Mouse (Mus musculus) thymus, adult 2 months (tissue): Measurements from ENCODE around the gene Rnf220.

Experiments used
- CTCF ChIP-seq: fragments of 200-500 bp; IDR thresholded peaks from 2 replicates; pipeline ENCODE4 v1.5.1; 2012; ENCODE audit warnings: mild to moderate bottlenecking, control low read depth, low read length, moderate library complexity, borderline replicate concordance; ENCODE audit not compliant: control insufficient read depth, poor library complexity, insufficient read depth; ENCODE audit errors: extremely low read depth
- POLR2A ChIP-seq: fragments of 200-500 bp; IDR thresholded peaks from 2 replicates; pipeline ENCODE4 v1.6.1; 2012; ENCODE audit warnings: mild to moderate bottlenecking, low read length, control low read depth, moderate library complexity; ENCODE audit not compliant: control insufficient read depth, poor library complexity, insufficient read depth; ENCODE audit errors: extremely low read depth

DNA sequence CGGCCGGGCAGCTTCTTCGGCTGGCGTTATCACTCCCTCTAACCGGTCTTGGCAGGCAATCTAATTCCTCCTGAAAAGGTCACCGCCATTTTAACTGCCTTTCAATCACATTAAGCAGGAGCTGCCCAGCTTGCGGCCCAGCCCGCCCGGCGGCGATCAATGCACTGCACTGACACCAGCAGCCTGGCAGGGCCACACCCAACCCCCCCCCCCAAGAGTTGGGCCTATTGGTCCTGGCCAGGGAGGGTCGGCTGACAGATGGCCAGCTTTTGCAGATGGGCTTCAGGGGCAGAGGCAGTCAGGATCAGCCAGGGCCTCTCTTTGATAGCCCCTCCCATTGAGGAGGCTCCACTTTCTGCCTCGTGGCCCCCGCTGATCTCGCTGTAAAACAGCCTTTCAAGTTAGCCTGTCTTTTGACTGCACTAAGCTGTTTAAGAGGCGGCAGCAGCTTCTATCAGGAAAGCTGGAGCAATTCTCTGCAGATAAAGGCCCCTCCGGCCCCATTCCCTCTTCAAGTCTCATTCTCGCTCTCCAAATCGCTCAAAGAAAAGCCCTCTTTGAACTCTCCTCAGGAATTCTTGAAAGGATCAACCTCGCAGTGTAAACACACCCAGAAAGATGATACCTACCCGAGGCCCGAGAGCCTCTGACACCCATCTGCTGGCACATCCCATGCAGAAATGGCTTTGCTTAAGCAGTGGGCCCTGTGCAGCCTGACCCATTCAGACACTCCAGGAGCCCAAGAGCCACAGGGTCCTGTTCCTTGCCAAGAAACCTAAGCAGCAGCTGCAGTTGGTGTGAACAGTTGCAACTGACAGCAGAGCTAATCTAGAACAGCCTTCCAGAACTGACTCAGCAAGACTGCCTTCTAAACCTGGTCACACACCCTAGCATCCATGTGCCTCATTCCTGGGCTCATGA, 213.3 kb downstream of the Rnf220 start:
- TF ChIP-seq CTCF (no peak), POLR2A (no peak)
